Mouse (Mus musculus): Measurements from ENCODE around the gene Pde9a.

GRCm38 (mm10) chr17:31384968-31385627 lies 912 bp upstream of the Pde9a start:
- TF ChIP-seq CTCF (IDR thresholded peaks at IDR 0.05) (no peak), EP300 (IDR thresholded peaks at IDR 0.05) (peak; percentile 27; the same call in 1 of the 2 replicates)

Data from lung, postnatal 0 days (tissue).